ENCODE assay signal across 17 mouse cellular contexts in the genomic region with DNA sequence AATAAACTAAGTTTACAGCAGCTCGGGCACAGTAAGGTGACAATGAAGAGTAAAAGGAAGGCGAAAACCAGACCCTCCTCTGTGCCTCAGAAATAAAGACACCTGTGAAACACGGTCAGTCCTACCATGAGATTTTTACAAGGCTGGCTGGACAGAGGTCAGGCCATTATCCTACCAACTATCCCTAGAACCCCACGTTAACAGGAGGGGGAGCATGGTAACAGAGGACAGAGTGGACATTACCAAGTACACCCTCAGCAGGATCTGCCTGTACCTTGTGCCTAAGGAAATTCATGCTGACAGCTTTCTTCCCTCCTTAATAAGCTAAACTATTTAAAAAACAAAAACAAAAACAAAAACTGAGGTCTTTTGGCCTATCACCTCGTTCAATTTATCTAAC. TPM values are rescaled to one million over a fixed set of nuclear protein-coding genes. Genes with fewer than 3 reads are reported as not detected.
A peak's percentile ranks its signal among the peaks of the same experiment; 100 is the strongest.
DNase-seq lines count a peak whose midpoint lies in the region; ATAC-seq lines count a peak whose summit lies in the region.
"Had no signal": no experiment of that assay in that cellular context is flagged by ENCODE, and none has a peak within 500 bp of the region (broad histone marks: within the 10 kb centered on the region; RNA-seq: fewer than 3 reads in every experiment).

No protein-coding gene starts in this region.

- peaks cover 20% of the 10 kb centered on the region for H3K4me1 ChIP-seq in forebrain, embryonic 16.5 days (replicated peaks; ENCODE audit: control insufficient read depth, insufficient read depth, low read length)
- peaks cover 30% of the 10 kb centered on the region for H3K4me1 ChIP-seq in limb, embryonic 12.5 days (replicated peaks)
- H3K4me1 ChIP-seq in neural tube, embryonic 14.5 days (ENCODE audit: control insufficient read depth, insufficient read depth, low read length) = peaks cover 10% of the 10 kb centered on the region

- H3K9me3 ChIP-seq in forebrain, embryonic 16.5 days (ENCODE audit: control insufficient read depth, low read length) = no peaks in the 10 kb centered on the region
- H3K9me3 ChIP-seq in limb, embryonic 12.5 days = no peaks in the 10 kb centered on the region
- no peaks in the 10 kb centered on the region for H3K9me3 ChIP-seq in neural tube, embryonic 14.5 days (ENCODE audit: control insufficient read depth, low read length)
- H3K9me3 ChIP-seq: embryonic facial prominence, embryonic 15.5 days; stomach, embryonic 15.5 days had no signal

- peak overlapping the region; percentile 11 for H3K4me3 ChIP-seq in forebrain, embryonic 16.5 days (replicated peaks; ENCODE audit: low read length)
- no peak overlapping the region; the same call in 1 of the 2 replicates for H3K4me3 ChIP-seq in limb, embryonic 12.5 days (replicated peaks)
- H3K4me3 ChIP-seq in neural tube, embryonic 14.5 days (ENCODE audit: low read depth, low read length) = no peak overlapping the region
- H3K4me3 ChIP-seq: embryonic facial prominence, embryonic 15.5 days; stomach, embryonic 15.5 days had no signal

- no peak overlapping the region for H3K27ac ChIP-seq in forebrain, embryonic 16.5 days (ENCODE audit: low read length)
- H3K27ac ChIP-seq in limb, embryonic 12.5 days = no peak overlapping the region
- H3K27ac ChIP-seq in neural tube, embryonic 14.5 days (ENCODE audit: low read depth, low read length) = no peak overlapping the region
- H3K27ac ChIP-seq: embryonic facial prominence, embryonic 15.5 days; kidney, postnatal 0 days; liver, embryonic 14.5 days; stomach, embryonic 15.5 days had no signal

- H3K36me3 ChIP-seq in forebrain, embryonic 16.5 days (ENCODE audit: control insufficient read depth, insufficient read depth) = no peaks in the 10 kb centered on the region
- no peaks in the 10 kb centered on the region for H3K36me3 ChIP-seq in limb, embryonic 12.5 days
- no peaks in the 10 kb centered on the region for H3K36me3 ChIP-seq in neural tube, embryonic 14.5 days (ENCODE audit: control insufficient read depth, insufficient read depth, low read length)
- H3K36me3 ChIP-seq: embryonic facial prominence, embryonic 15.5 days; stomach, embryonic 15.5 days had no signal

- ATAC-seq in forebrain, embryonic 16.5 days = no peak
- no peak for ATAC-seq in limb, embryonic 12.5 days (ENCODE audit: insufficient number of reproducible peaks, insufficient read depth, low FRiP score, low TSS enrichment, low read depth)
- ATAC-seq in neural tube, embryonic 14.5 days (ENCODE audit: low read depth) = no peak

- intact Hi-C loops in heart, postnatal 14 days (cut with DNase I) = no loop called here

- DNase-seq in cerebellum, adult 11-12 months = peak; percentile 26
- DNase-seq in cerebellum, adult 11 months = no peak
- DNase-seq in heart, postnatal 14 days = no peak
- no peak for DNase-seq in adrenal gland, postnatal 36 days
- no peak for DNase-seq in kidney, adult 9 months
- DNase-seq: adrenal gland, postnatal 14 days; lung, postnatal 36 days; right cerebral cortex, postnatal 4 days had no signal

- peak overlapping the region; percentile 37 for H3K4me2 ChIP-seq in forebrain, embryonic 16.5 days (ENCODE audit: low read length)
- peak overlapping the region; percentile 13 for H3K4me2 ChIP-seq in limb, embryonic 12.5 days
- peak overlapping the region; percentile 17; the same call in 1 of the 2 replicates for H3K4me2 ChIP-seq in neural tube, embryonic 14.5 days (ENCODE audit: low read depth, low read length)
- H3K4me2 ChIP-seq: embryonic facial prominence, embryonic 15.5 days; stomach, embryonic 15.5 days had no signal

- H3K27me3 ChIP-seq in forebrain, embryonic 16.5 days (replicated peaks; ENCODE audit: control insufficient read depth, insufficient read depth, low read length) = peaks cover 22% of the 10 kb centered on the region
- H3K27me3 ChIP-seq in limb, embryonic 12.5 days = peaks cover 37% of the 10 kb centered on the region
- peaks cover 27% of the 10 kb centered on the region for H3K27me3 ChIP-seq in neural tube, embryonic 14.5 days (ENCODE audit: control insufficient read depth, insufficient read depth, low read length)

- 41% methylated on average over 5 of the region's 5 CpGs for WGBS in forebrain, embryonic 16.5 days
- 41% methylated on average over 5 of the region's 5 CpGs for WGBS in limb, embryonic 12.5 days
- 44% methylated on average over 5 of the region's 5 CpGs for WGBS in neural tube, embryonic 14.5 days

- H3K9ac ChIP-seq in forebrain, embryonic 16.5 days (replicated peaks; ENCODE audit: low read depth, low read length) = no peak overlapping the region
- H3K9ac ChIP-seq in limb, embryonic 12.5 days (replicated peaks) = no peak overlapping the region
- H3K9ac ChIP-seq in neural tube, embryonic 14.5 days (replicated peaks; ENCODE audit: low read depth, low read length) = peak overlapping the region; percentile 8; the same call in 1 of the 2 replicates
- H3K9ac ChIP-seq: embryonic facial prominence, embryonic 15.5 days; liver, embryonic 14.5 days; stomach, embryonic 15.5 days had no signal

RNA-seq across cellular contexts. Expression of a gene that starts 5.3 kb away (rescaled TPM):
- polyA plus RNA-seq in forebrain, embryonic 16.5 days (2015; fragmentation: Nextera tagmentation; extraction: Ambion mirVana) = 5.5 and 8.7 TPM in 2 replicates
- 8.0 TPM in 2 replicates for polyA plus RNA-seq in limb, embryonic 12.5 days (2016; fragmentation: Nextera tagmentation; extraction: Ambion mirVana)
- 7.8 and 7.9 TPM in 2 replicates for polyA plus RNA-seq in neural tube, embryonic 14.5 days (2014; fragmentation: Nextera tagmentation; extraction: Ambion mirVana)
- not detected for total RNA-seq in heart, postnatal 14 days (2021)
- not detected for total RNA-seq in adrenal gland, postnatal 36 days (2021)
- total RNA-seq: adrenal gland, postnatal 14 days; hematopoietic stem cell, adult 5-6 weeks; neutrophil, adult 5-6 weeks had no signal
- polyA plus RNA-seq: liver, embryonic 14.5 days; stomach, embryonic 15.5 days had no signal

RNA-seq across cellular contexts. Expression of a gene that starts 9.3 kb away (rescaled TPM):
- 0.40 and 0.47 TPM in 2 replicates for polyA plus RNA-seq in forebrain, embryonic 16.5 days (2015; fragmentation: Nextera tagmentation; extraction: Ambion mirVana)
- polyA plus RNA-seq in limb, embryonic 12.5 days (2016; fragmentation: Nextera tagmentation; extraction: Ambion mirVana) = 0.14 and 0.23 TPM in 2 replicates
- polyA plus RNA-seq in neural tube, embryonic 14.5 days (2014; fragmentation: Nextera tagmentation; extraction: Ambion mirVana) = 0.27 and 0.81 TPM in 2 replicates
- total RNA-seq in heart, postnatal 14 days (2021) = not detected
- total RNA-seq in adrenal gland, postnatal 36 days (2021) = not detected
- total RNA-seq: adrenal gland, postnatal 14 days; hematopoietic stem cell, adult 5-6 weeks; neutrophil, adult 5-6 weeks had no signal
- polyA plus RNA-seq: kidney, postnatal 0 days; liver, embryonic 14.5 days; stomach, embryonic 15.5 days had no signal

RNA-seq across cellular contexts. Expression of a gene that starts 15.0 kb away (rescaled TPM):
- 4.4 and 5.6 TPM in 2 replicates for polyA plus RNA-seq in forebrain, embryonic 16.5 days (2015; fragmentation: Nextera tagmentation; extraction: Ambion mirVana)
- 6.2 and 8.0 TPM in 2 replicates for polyA plus RNA-seq in limb, embryonic 12.5 days (2016; fragmentation: Nextera tagmentation; extraction: Ambion mirVana)
- polyA plus RNA-seq in neural tube, embryonic 14.5 days (2014; fragmentation: Nextera tagmentation; extraction: Ambion mirVana) = 6.5 and 9.4 TPM in 2 replicates
- under 1 TPM in 1 of 2 experiments, not detected in 1; 0.22 TPM for total RNA-seq in heart, postnatal 14 days (2021)
- total RNA-seq in adrenal gland, postnatal 36 days (2021) = under 1 TPM in 1 of 2 experiments, not detected in 1; 0.13 TPM
- total RNA-seq: adrenal gland, postnatal 14 days; hematopoietic stem cell, adult 5-6 weeks; neutrophil, adult 5-6 weeks had no signal
- polyA plus RNA-seq: kidney, postnatal 0 days; stomach, embryonic 15.5 days had no signal

RNA-seq across cellular contexts. Expression of a gene that starts 30.2 kb away (rescaled TPM):
- 0.16 and 0.41 TPM in 2 replicates for polyA plus RNA-seq in forebrain, embryonic 16.5 days (2015; fragmentation: Nextera tagmentation; extraction: Ambion mirVana)
- 0.14 and 0.18 TPM in 2 replicates for polyA plus RNA-seq in limb, embryonic 12.5 days (2016; fragmentation: Nextera tagmentation; extraction: Ambion mirVana)
- 0.35 and 0.45 TPM in 2 replicates for polyA plus RNA-seq in neural tube, embryonic 14.5 days (2014; fragmentation: Nextera tagmentation; extraction: Ambion mirVana)
- not detected for total RNA-seq in heart, postnatal 14 days (2021)
- total RNA-seq in adrenal gland, postnatal 36 days (2021) = not detected
- total RNA-seq: adrenal gland, postnatal 14 days; hematopoietic stem cell, adult 5-6 weeks; neutrophil, adult 5-6 weeks had no signal
- polyA plus RNA-seq: embryonic facial prominence, embryonic 15.5 days; kidney, postnatal 0 days; liver, embryonic 14.5 days; stomach, embryonic 15.5 days had no signal
